Mouse (Mus musculus) spleen, postnatal 10 days (tissue): ENCODE measurements at regions not wholly inside any gene's neighbourhood (a gene's known extent, or its start where the extent isn't known, plus 50 kb on each side); places are given as distances from the start of the nearest gene placed in this dataset.
"Not testable (repeated sequence)": the region's sequence is repeated elsewhere in the genome, so short reads cannot be mapped to it uniquely, and the experiment has no call there.

Source experiments
- DNase-seq, 2 experiments: peaks; one replicate each; pipeline ENCODE4 v3.0.0; 2021 to 2022; ENCODE audit warnings: low spot score in 2 of 2

- no peak for DNase-seq
These were observed 190.3 kb upstream of the Plcz1 start for GRCm38 (mm10) chr6:140231537-140231936.

GRCm38 (mm10) chr6:140229295-140229694 lies 188.0 kb upstream of the Plcz1 start:
- DNase-seq, result no peak

GRCm38 (mm10) chr6:140228741-140229140 lies 187.5 kb upstream of the Plcz1 start:
- DNase-seq, result no peak

- DNase-seq, result no peak
These were observed 181.5 kb upstream of the Plcz1 start for GRCm38 (mm10) chr6:140222534-140223324.

GRCm38 (mm10) chr6:140221653-140222272 lies 180.5 kb upstream of the Plcz1 start:
- DNase-seq, result no peak

- no peak for DNase-seq
These were observed 177.5 kb upstream of the Plcz1 start for GRCm38 (mm10) chr6:140218789-140219188.

GRCm38 (mm10) chr6:140212403-140212802 lies 171.1 kb upstream of the Plcz1 start:
- no peak for DNase-seq

- DNase-seq, result no peak
These were observed 168.9 kb upstream of the Plcz1 start for GRCm38 (mm10) chr6:140210141-140210540.

- DNase-seq, result no peak
These were observed 167.8 kb upstream of the Plcz1 start for GRCm38 (mm10) chr6:140209083-140209482.

GRCm38 (mm10) chr6:140208375-140208774 lies 167.1 kb upstream of the Plcz1 start:
- no peak for DNase-seq

GRCm38 (mm10) chr6:140206676-140207075 lies 165.4 kb upstream of the Plcz1 start:
- DNase-seq, result not testable (repeated sequence)

- DNase-seq, result no peak
These were observed 160.1 kb upstream of the Plcz1 start for GRCm38 (mm10) chr6:140201356-140201755.

GRCm38 (mm10) chr6:140200322-140200721 lies 159.1 kb upstream of the Plcz1 start:
- no peak for DNase-seq

- no peak for DNase-seq
These were observed 156.8 kb upstream of the Plcz1 start for GRCm38 (mm10) chr6:140198036-140198435.

GRCm38 (mm10) chr6:140197113-140197675 lies 155.9 kb upstream of the Plcz1 start:
- no peak for DNase-seq

GRCm38 (mm10) chr6:140194276-140194675 lies 153.0 kb upstream of the Plcz1 start:
- no peak for DNase-seq

- DNase-seq, result no peak
These were observed 152.1 kb upstream of the Plcz1 start for GRCm38 (mm10) chr6:140193084-140193939.

- no peak for DNase-seq
These were observed 151.3 kb upstream of the Plcz1 start for GRCm38 (mm10) chr6:140192526-140192925.

- no peak for DNase-seq
These were observed 150.1 kb upstream of the Plcz1 start for GRCm38 (mm10) chr6:140191341-140191740.

GRCm38 (mm10) chr6:140189601-140190000 lies 148.3 kb upstream of the Plcz1 start:
- no peak for DNase-seq

GRCm38 (mm10) chr6:140187733-140188132 lies 146.5 kb upstream of the Plcz1 start:
- DNase-seq, result no peak

GRCm38 (mm10) chr6:140187106-140187505 lies 145.8 kb upstream of the Plcz1 start:
- DNase-seq, result no peak
